Mouse (Mus musculus) heart, postnatal 0 days (tissue): Measurements from ENCODE around the gene Tmem151b.
A peak's percentile ranks its signal among the peaks of the same experiment; 100 is the strongest.

ENCODE experiments used
- CTCF ChIP-seq: IDR thresholded peaks from 2 replicates; pipeline ENCODE4 v1.5.1; 2016; ENCODE audit warnings: antibody characterized with exemption, control low read depth, low read depth
- EP300 ChIP-seq: IDR thresholded peaks from 2 replicates; pipeline ENCODE4 v1.6.1; 2016; ENCODE audit warnings: antibody characterized with exemption, low read depth

- TF ChIP-seq CTCF (peak; percentile 9; the same call in 1 of the 2 replicates), EP300 (no peak)
Observed at GRCm38 (mm10) chr17:45548541-45549512, 650 bp downstream of the Tmem151b start.
